Mouse (Mus musculus) small intestine, adult 2 months (tissue): ENCODE data around the gene Lrrc74a.

ENCODE experiments used
- CTCF ChIP-seq: fragments of 200-500 bp; IDR thresholded peaks from 2 replicates; pipeline ENCODE4 v1.5.1; 2012; ENCODE audit warnings: low read depth, mild to moderate bottlenecking, control low read depth, inconsistent platforms, low read length, moderate library complexity, mixed read lengths; ENCODE audit not compliant: insufficient replicate concordance, insufficient read length; ENCODE audit errors: extremely low read depth
- POLR2A ChIP-seq: fragments of 200-500 bp; IDR thresholded peaks from 2 replicates; pipeline ENCODE4 v1.6.1; 2012; ENCODE audit warnings: low read depth, mild to moderate bottlenecking, control low read depth, inconsistent platforms, low read length, moderate library complexity

GRCm38 (mm10) chr12:86725706-86726105 is 8.5 kb upstream of the Lrrc74a start:
- TF ChIP-seq CTCF, result no peak
- no peak for TF ChIP-seq POLR2A
